Mouse (Mus musculus) mouse trophoblast stem cell (cell line): ENCODE data around the gene Hapln2.

Experiments used
- in situ Hi-C, 2 experiments: fragments of 300-500 bp; cut with MseI, MboI; formaldehyde crosslinking; loops; 2 replicates in 1 of 2; 3 replicates in 1 of 2; pipeline ENCODE4 v1.15.1; 2025

Hapln2 gene

DNA sequence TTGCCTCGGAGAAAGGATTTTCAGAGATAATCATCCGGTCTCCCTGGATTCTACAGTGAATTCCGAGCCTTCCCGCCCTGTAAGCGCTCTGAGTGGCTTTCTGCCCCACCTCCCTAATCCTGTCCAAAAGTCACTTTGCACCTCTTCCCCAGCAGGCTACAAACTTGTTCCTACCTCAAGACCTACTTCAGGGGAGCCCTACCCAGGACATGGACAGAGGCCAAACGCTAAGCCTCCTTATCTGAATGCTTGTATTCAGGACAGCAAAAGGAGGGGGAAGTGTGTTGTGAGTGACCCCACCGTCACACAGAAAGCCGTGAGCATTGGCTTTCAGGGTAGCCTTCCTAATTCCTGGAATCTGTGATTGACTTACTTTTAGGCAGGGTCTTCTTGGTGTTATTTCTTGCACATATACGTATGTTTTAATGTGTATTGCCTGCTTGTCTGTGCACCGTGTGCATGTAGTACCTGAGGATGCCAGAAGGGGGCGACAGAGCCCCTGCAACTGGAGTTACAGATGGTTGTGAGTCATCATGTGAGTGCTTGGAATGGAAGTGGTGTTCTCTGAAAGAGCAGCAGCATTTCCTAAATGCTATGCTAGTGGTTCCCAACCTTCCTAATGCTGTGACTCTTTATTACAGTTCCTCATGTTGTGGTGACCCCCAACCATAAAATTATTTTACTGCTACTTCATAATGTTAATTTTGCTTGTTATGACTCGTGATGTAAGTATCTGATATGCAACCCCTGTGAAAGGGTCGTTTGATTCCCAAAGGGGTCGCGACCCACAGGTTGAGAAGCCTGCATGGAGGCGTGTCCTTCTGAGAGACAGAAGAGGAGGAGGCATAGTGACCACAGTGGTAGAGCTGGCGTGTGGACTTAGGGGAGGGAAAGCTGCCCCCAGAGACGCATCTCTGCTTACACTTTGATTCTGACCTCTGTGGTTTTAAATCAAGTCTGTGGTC lies 21.3 kb downstream of the Hapln2 start:
- in situ Hi-C loops, result loop anchor here in 1 of 2 experiments (5.0 kb wide), 1 partner anchor 66 kb away; no protein-coding TSS in a partner anchor

GRCm38 (mm10) chr3:88002291-88002976 lies 24.9 kb downstream of the Hapln2 start:
- in situ Hi-C loops, result no loop called here

DNA sequence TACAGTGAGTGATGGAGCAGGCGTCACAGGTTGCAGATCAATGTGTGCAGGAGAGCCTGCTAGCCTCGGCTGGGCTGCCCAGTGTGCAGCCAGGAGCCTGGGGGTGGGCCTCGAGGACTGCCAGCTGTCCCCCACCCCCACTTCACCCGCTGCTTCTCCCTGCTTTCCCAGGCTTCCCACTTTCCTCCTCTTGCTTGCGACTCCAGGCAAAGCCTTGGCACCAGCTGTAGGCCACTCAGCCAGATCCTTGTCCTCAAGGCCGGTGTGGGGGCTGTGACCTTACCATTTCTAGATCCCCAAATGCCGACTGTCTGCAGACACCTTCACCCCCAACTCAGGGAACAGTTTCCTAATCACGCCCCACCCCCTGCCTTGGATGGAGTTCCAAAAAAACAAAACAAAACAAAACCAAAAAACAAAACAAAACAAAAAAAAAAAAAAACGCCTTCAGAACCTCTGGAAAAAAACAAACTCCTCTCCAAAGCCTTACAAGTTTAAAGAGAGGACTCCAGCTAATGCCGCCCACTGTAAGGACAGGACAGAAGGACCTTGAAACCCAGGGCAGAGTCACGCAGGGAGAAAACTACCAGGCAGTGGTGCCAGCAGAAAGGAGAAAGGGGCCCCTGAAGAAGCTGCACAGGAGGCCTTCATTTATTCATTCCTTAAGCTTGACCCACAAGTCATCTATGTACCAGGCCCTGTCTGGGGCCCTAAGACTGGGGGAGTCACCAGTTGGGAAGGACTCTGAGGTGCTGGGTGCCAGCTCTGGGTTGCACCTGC lies 26.4 kb downstream of the Hapln2 start:
- in situ Hi-C loops, result no loop called here

DNA sequence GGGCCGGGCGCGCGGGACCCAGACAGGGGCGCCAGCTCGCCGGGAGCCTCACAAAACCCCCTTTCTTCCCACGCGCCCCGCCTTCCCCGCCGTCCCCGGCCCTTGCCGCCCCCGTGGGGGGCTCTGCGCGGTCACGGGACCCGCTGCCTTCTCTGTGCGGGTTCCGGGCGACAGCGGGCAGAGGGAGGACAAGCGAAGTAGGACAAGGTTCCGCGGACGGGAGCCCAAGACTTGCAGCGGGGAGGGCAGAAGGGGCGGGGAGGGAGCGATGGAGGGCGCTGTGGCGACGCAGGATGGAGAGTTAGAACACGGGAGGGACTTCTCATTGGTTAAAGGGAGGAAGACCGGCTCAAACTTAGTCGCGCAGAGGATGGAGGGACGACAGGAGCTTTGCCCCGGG lies 27.2 kb downstream of the Hapln2 start, which contains the start of gene Bcan:
Gene Bcan, minus strand, starts transcription at position 50 of the 400 bp plus-strand sequence.
- in situ Hi-C loops, result no loop called here

DNA sequence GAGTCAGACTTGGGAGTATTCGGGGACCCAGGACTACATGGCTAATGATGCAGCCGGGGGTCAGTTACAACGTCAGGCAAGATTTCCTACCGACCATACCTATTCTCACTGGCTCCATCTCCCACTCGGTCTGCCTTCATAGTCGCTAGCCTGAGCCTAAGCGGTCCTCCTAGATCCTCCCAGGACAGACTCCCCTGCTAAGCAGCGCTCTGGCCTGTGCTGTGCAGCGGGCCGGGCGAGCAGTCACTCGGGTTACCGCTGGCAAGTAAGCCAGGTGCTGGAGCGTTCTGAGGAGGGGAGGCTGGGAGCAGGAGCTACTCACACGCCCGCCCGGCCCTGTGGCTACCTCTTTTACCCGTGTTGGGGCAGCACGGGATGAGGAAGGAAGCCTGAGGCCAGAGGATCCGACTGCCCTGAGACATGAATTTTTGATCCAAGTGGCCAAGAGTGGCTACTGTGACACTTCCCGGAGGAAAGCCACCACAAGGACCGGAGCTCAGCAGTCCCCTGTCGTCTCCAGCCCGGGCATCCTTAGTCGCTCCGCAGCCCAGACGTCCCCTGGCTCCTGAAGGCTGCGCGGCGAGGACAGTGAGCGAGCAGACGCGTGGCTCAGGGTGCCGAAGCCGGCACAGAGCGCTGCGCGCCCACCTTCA lies 28.0 kb downstream of the Hapln2 start:
- in situ Hi-C loops, result no loop called here

DNA sequence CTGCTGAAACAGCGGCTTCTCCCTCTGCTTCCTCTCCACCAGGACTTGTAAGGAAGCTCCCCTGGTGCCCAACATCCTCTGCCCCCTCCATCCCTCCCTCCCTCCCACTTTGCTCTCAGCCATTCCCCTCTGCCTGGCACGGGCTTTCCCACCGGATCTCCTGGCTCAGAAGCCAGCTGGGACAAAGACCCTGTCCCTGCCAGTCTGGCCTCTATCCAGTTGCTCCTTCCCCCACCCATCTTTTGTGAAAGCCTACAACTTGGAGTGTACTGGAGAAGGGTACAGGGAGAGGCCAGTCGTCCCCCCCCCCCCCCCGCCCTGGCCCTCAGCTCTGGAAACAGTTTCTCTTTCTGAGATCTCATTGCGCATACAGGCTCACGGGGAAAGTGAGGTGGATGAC lies 28.6 kb downstream of the Hapln2 start:
- in situ Hi-C loops, result no loop called here

DNA sequence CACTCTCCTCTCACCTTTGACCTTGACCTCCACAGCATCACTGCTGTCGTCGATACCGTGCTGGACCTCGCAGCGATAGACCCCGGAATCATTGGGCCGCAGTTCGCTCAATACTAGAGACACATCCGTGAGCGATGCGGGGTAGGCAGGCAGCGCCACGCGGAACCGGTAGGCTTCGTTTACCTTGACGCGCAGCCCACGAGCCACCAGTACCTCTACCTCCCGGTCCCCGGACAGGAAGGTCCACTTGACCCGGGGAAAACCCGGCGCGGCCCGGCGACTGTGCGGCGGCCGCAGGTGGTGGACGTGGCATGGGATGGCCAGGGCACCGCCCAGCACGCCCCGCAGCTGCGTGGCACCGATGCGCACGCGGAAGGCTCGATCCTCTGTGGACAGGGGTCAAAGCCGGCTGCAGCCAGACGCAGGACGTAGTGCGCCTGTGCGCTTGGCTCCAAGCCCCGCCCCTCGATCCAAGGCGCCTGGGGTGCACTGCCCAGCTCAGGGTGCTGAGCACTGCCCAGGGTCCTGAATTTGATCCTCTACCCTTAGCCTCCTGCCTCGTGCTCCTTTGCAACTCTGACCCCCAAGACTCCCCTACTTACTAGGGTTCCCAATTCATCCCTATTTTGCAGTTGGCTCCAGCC lies 30.3 kb downstream of the Hapln2 start:
- in situ Hi-C loops, result no loop called here

- in situ Hi-C loops, result no loop called here
Observed at GRCm38 (mm10) chr3:87996401-87996800, 31.0 kb downstream of the Hapln2 start.

- in situ Hi-C loops, result no loop called here
Observed at GRCm38 (mm10) chr3:87995331-87995730, 32.1 kb downstream of the Hapln2 start.

DNA sequence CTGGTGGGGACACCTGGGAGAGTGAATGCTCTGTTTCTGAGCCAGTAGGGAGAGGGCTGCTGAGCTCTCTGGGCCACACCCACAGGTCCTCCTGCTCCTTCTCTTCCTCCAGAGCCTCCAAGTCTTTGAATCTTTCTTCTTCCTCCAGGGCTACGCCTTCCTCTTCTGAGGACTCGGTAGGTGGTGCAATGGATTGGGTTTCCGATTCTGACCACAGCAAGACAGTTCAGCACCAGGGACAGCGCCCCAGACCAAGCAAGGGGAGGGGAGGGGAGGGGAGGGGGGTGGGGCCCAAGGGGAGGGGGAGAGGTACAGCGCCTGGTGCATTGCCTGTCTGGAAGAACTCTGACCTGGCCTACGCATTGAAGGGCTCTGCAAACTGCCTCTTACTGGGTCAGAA lies 33.9 kb downstream of the Hapln2 start:
- in situ Hi-C loops, result no loop called here

DNA sequence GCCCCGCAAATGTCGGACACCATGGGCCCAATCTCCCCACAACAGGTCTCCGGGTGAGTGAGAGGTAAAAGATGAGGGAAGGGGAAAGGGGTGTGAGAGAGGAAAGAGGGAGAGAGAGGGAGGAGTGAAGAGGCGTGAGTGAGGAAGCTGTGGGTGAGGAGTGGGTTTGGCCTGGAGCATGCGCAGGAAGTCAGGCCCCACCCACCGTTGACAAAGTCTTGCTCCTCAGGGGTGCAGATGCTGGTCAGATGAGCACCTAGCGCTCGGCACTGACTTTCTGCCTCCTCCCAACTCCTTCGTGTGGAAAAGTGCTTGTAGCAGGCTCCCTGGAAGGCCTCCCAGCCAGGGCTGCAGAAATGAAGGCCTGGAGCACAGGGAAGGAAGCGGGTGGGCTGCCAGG lies 37.4 kb downstream of the Hapln2 start:
- in situ Hi-C loops, result no loop called here

DNA sequence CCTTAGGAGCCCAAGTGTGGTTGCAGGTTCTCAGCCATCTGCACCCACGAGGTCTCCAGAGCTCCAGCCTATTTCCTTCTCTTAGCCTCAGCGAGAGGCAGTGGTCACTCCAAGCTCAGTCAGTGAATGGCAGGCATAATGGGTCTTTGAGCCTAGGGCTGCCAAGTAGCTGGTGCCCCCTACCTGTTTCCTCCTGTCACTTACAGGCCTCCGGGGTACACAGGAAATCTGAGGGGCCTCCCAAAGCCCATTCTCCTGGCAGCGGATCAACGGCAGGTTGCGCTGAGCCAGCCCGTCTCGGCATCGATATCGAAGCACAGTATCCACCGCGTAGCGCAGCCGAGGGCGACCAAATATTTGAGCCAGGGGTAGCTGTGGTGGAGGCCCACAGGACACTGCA lies 39.3 kb downstream of the Hapln2 start:
- in situ Hi-C loops, result no loop called here

DNA sequence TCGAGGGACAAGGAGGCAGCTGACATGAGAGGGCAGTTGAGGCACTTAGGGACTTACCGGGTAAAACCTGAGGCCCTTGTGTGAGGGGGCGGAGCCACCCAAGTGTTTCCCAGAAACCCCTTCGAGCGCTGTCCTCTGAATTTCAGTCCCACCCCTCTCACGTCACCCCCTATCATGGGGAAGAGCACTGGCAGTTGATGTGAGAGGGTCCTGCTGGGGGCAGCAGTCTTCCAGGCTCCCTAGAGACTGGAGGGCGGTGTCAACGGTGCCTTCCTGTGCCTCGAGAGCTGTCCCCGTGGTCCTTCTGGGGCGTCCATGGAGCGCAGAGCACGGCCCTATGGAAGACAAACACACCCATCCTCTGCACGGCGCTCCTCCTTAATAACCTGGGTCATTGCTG lies 39.8 kb downstream of the Hapln2 start:
- in situ Hi-C loops, result no loop called here

DNA sequence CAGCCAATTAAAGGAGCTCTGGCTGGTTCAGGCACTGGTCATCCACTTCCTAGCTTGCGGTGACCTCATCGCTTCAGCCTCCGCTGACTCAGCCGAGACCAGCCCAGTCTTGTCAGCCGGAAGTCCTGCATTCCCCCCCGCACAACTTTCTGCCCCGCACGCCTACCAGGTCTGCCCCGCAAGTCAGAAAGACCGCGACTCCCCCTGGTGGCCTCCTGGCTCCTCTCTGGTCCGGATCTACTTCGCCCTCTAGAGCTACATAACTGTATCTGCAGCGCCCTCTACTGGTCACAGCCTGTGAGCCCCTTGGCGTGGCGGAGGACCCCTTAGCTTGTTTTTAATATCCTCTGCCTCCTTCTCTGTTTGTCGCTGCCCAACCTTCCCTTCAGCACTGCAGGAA lies 40.5 kb downstream of the Hapln2 start:
- in situ Hi-C loops, result no loop called here

GRCm38 (mm10) chr3:87985505-87986320 lies 41.7 kb downstream of the Hapln2 start:
- in situ Hi-C loops, result no loop called here

GRCm38 (mm10) chr3:87984094-87984493 lies 43.3 kb downstream of the Hapln2 start:
- in situ Hi-C loops, result no loop called here

DNA sequence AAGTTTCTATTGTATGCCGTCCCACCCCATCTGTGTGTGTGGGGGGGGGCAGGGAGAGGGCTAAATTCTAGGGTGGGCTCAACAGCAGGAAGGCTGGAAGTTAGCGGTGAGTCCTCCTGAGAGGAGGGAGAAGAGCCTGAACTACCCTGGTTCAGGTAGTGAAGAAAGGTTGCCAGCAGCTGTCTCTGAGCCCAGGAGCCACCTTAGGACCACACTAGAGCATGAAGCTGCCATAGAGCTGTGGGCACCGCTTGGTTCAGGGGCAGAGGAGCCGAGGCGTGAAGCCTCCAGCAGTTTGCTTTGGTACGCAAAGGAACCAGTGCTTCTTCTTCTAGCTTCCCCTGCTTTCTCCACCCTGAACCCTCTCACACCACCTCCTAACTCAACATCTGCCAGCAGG lies 43.8 kb downstream of the Hapln2 start:
- in situ Hi-C loops, result no loop called here

DNA sequence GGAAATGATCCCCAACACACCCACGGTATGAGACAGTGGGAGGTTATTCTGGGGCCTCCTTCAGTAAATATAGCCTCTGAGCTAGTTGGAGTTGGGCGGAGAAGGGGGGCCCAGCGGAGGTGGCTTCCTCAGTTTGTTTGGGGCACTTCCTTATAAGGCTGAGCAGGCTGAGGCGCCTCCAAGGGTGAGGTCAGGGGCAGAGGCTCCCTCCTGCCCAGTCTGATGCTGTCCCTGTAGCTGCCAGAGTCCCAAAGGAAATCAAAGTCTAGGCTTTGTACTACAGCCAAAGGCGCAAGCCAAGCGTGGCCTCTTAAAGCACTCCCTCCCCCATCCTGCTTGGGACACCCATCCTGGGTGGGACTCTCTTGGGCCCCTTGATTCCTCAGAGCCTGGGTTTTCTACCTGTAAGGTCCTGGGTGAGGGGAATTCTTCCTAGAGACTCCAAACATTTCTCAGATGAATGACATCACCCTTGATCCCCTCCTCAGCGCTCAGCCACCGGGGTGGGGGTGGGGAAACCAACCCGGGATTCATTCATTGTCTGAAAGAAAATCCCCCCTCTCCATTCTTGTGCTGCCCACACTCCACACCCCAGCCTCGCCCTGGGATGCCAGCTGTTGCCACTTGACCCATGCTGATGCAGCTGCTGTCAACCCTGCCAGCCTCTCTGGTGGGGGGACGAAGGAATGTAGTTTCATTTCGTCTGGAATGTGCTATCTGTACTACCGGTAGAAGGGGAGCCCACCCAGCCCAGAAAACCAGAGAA lies 44.4 kb downstream of the Hapln2 start:
- in situ Hi-C loops, result no loop called here
